Mouse (Mus musculus) Patski (cell line): ENCODE data around the gene Galnt9. TPM values are rescaled to one million over a fixed set of nuclear protein-coding genes. Genes with fewer than 3 reads are reported as not detected.

Experiments
- ATAC-seq: fragments of 100-300 bp; one replicate; pipeline ENCODE4 v1.8.0; 2021
- CTCF ChIA-PET: fragments of 350-600 bp; sonication (Branson Sonifier 250); formaldehyde crosslinking; loops from one replicate; lab custom pipeline; 2022; ENCODE audit warnings: inconsistent platforms; lab: Charles Lee
- POLR2A ChIA-PET: fragments of 350-600 bp; sonication (Branson Sonifier 250); formaldehyde crosslinking; loops from one replicate; lab custom pipeline; 2022; ENCODE audit warnings: antibody characterized with exemption, inconsistent platforms; lab: Charles Lee
- DNase-seq: peaks from one replicate; pipeline ENCODE4 v3.0.0-alpha.2; 2011; ENCODE audit warnings: low read depth, low spot score
- H3K27me3 ChIP-seq: fragments of 371-371 bp; one replicate; pipeline ENCODE4 v1.5.1; 2021
- CTCF ChIP-seq: fragments of 100-300 bp; IDR thresholded peaks from one replicate; pipeline ENCODE4 v1.5.1; 2021
- in situ Hi-C: fragments of 300-500 bp; cut with MboI; formaldehyde crosslinking; loops from 3 replicates; pipeline ENCODE4 v1.11.1; 2018; ENCODE audit warnings: low pct_unique_long_range_greater_than_20kb, mixed read lengths
- polyA plus RNA-seq: library from polyadenylated mRNA; unstranded; gene quantifications from one replicate; pipeline ENCODE4 v1.2.3, GENCODE M21; 2021

The Galnt9 gene
- polyA plus RNA-seq, 1 experiment from 2014 or later: not detected

- no peak for TF ChIP-seq CTCF
- CTCF ChIA-PET: interaction anchor here (0.7 to 3.0 kb wide), 2 partner anchors 14 to 17 kb away, joined by 3 to 11 read pairs; no protein-coding TSS in a partner anchor
- POLR2A ChIA-PET: interaction anchor here (1.2 to 1.8 kb wide), 2 partner anchors 17 to 156 kb away, joined by 3 to 4 read pairs; no protein-coding TSS in a partner anchor
- no peaks in the 10 kb centered on the region for H3K27me3 ChIP-seq
- DNase-seq: no peak
- in situ Hi-C loops: no loop called here
- ATAC-seq: peak; percentile 23
Measured at GRCm38 (mm10) chr5:110653686-110654085, 109.5 kb downstream of the Galnt9 start.

GRCm38 (mm10) chr5:110659682-110660081 lies 115.5 kb downstream of the Galnt9 start:
- TF ChIP-seq CTCF: no peak
- DNase-seq (no peak), ATAC-seq (no peak)
- H3K27me3 ChIP-seq: no peaks in the 10 kb centered on the region
- ChIA-PET POLR2A (interaction anchor here (1.7 kb wide), 1 partner anchor 12 kb away, joined by 6 read pairs; no protein-coding TSS in a partner anchor), CTCF (interaction anchor here (1.2 to 2.0 kb wide), 3 partner anchors 12 to 20 kb away, joined by 3 to 8 read pairs (median 3); no protein-coding TSS in a partner anchor)
- in situ Hi-C loops: no loop called here

GRCm38 (mm10) chr5:110664041-110664440 lies 119.9 kb downstream of the Galnt9 start:
- no peak for TF ChIP-seq CTCF
- ChIA-PET POLR2A (interaction anchor here (1.4 kb wide), 1 partner anchor 9 kb away, joined by 5 read pairs; no protein-coding TSS in a partner anchor), CTCF (interaction anchor here (0.8 kb wide), 1 partner anchor 17 kb away, joined by 5 read pairs; no protein-coding TSS in a partner anchor)
- ATAC-seq (no peak), DNase-seq (no peak)
- no peaks in the 10 kb centered on the region for H3K27me3 ChIP-seq
- in situ Hi-C loops: no loop called here

GRCm38 (mm10) chr5:110664750-110665269 lies 120.7 kb downstream of the Galnt9 start:
- ATAC-seq (no peak), DNase-seq (no peak)
- CTCF ChIA-PET: interaction anchor here (0.8 kb wide), 1 partner anchor 17 kb away, joined by 5 read pairs; no protein-coding TSS in a partner anchor
- POLR2A ChIA-PET: interaction anchor here (1.4 kb wide), 1 partner anchor 8 kb away, joined by 5 read pairs; no protein-coding TSS in a partner anchor
- H3K27me3 ChIP-seq: no peaks in the 10 kb centered on the region
- TF ChIP-seq CTCF: no peak
- in situ Hi-C loops: no loop called here

- no peak for ATAC-seq
- no peaks in the 10 kb centered on the region for H3K27me3 ChIP-seq
- ChIA-PET POLR2A (no interaction called here), CTCF (no interaction called here)
- in situ Hi-C loops: no loop called here
- TF ChIP-seq CTCF: no peak
- DNase-seq: no peak
Measured at GRCm38 (mm10) chr5:110665486-110666121, 121.4 kb downstream of the Galnt9 start.

Other genes with a start within 250 kb of the Galnt9 start
- gene P2rx2, start 201.1 kb upstream of the Galnt9 start, polyA plus RNA-seq: 0.23 TPM
- not detected for gene Lrcol1, start 199.6 kb upstream of the Galnt9 start, polyA plus RNA-seq
- gene Fbrsl1, start 95.9 kb upstream of the Galnt9 start, polyA plus RNA-seq: 33.6 TPM
- gene Noc4l, start 109.1 kb downstream of the Galnt9 start, polyA plus RNA-seq: 42.0 TPM
- gene Ddx51, start 109.1 kb downstream of the Galnt9 start, polyA plus RNA-seq: 29.3 TPM
- 49.4 TPM for gene Ep400, start 226.4 kb downstream of the Galnt9 start, polyA plus RNA-seq
- 59.2 TPM for gene Pus1, start 236.3 kb downstream of the Galnt9 start, polyA plus RNA-seq